Mouse (Mus musculus) stomach, embryonic 16.5 days (tissue): ENCODE measurements around the gene Sypl2. TPM values are rescaled to one million over a fixed set of nuclear protein-coding genes. Genes with fewer than 3 reads are reported as not detected.

ENCODE experiments used
- ATAC-seq: fragments of 200-750 bp; cut with Nextera tagmentation; 2 replicates; pipeline ENCODE4 v1.8.0; 2017; ENCODE audit warnings: moderate number of reproducible peaks, moderate TSS enrichment; ENCODE audit not compliant: insufficient read depth, low FRiP score
- H3K27ac ChIP-seq: fragments of 300-500 bp; sonication (generic); 2 replicates; pipeline ENCODE4 v1.5.1; 2014; ENCODE audit warnings: low read length
- H3K27me3 ChIP-seq: fragments of 300-500 bp; sonication (generic); 2 replicates; pipeline ENCODE4 v1.6.1; 2014; ENCODE audit warnings: low read length, control low read depth, mixed read lengths; ENCODE audit not compliant: control insufficient read depth, insufficient read depth
- H3K36me3 ChIP-seq: fragments of 300-500 bp; sonication (generic); 2 replicates; pipeline ENCODE4 v1.6.1; 2014; ENCODE audit warnings: low read length; ENCODE audit not compliant: control insufficient read depth, insufficient read depth
- H3K4me1 ChIP-seq: fragments of 300-500 bp; sonication (generic); 2 replicates; pipeline ENCODE4 v1.6.1; 2014; ENCODE audit warnings: low read length, control low read depth, mixed read lengths; ENCODE audit not compliant: control insufficient read depth, insufficient read depth
- H3K4me2 ChIP-seq: fragments of 300-500 bp; sonication (generic); 2 replicates; pipeline ENCODE4 v1.6.1; 2014; ENCODE audit warnings: low read depth, low read length, mixed read lengths
- H3K4me3 ChIP-seq: fragments of 300-500 bp; sonication (generic); replicated peaks from 2 replicates; pipeline ENCODE4 v1.5.1; 2014; ENCODE audit warnings: mild to moderate bottlenecking, low read length
- H3K9ac ChIP-seq: fragments of 300-500 bp; sonication (generic); 2 replicates; pipeline ENCODE4 v1.6.1; 2014; ENCODE audit warnings: low read length
- H3K9me3 ChIP-seq: fragments of 300-500 bp; sonication (generic); replicated peaks from 2 replicates; pipeline ENCODE4 v1.6.1; 2016; ENCODE audit warnings: low read length, control low read depth; ENCODE audit not compliant: control insufficient read depth
- WGBS: fragments of 180-500 bp; shearing (Covaris S2); extraction: QIAGEN DNeasy Blood & Tissue Kit; methylation state at CpG from one replicate; pipeline ENCODE4 v1.1.7; 2014; 5-methylcytosine and 5-hydroxymethylcytosine counted together
- polyA plus RNA-seq: library from polyadenylated mRNA; unstranded; fragments of >200 nt; fragmentation: Nextera tagmentation; extraction: Ambion mirVana; gene quantifications from 2 replicates; pipeline ENCODE4 v1.2.1, GENCODE M21; 2015

Sypl2 gene
- polyA plus RNA-seq, 1 experiment from 2014 or later: 3.4 TPM

DNA sequence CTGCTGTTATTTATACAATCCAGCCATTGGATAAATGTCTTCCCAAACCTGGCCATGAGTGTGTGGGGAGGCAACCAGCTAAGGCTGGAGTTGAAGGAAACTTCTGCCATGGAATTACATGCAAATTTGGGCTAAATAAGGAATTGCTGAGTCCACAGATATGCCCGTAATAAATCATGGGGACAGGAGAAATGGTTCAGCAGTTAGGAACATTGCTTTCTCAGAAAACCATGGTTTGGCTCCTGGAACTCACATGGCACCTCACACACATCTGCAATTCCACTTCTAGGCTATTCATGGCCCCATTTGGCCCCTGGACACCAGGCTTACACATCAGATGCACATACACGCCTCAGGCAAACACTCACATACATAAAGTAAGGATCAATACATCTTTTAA lies 1.1 kb upstream of the Sypl2 start:
- ATAC-seq: no peak
- H3K27me3 ChIP-seq: peaks cover 32% of the 10 kb centered on the region
- WGBS: 73% methylated on average over 2 of the region's 2 CpGs
- H3K27ac ChIP-seq: no peak overlapping the region
- H3K4me2 ChIP-seq: no peak overlapping the region
- H3K4me3 ChIP-seq: no peak overlapping the region; the same call in 1 of the 2 replicates
- no peaks in the 10 kb centered on the region for H3K9me3 ChIP-seq
- H3K4me1 ChIP-seq: peaks cover 6% of the 10 kb centered on the region; the same call in 1 of the 2 replicates
- H3K36me3 ChIP-seq: no peaks in the 10 kb centered on the region
- no peak overlapping the region for H3K9ac ChIP-seq

GRCm38 (mm10) chr3:108225711-108226557 lies 514 bp downstream of the Sypl2 start:
- Histone ChIP-seq H3K9ac (peak overlapping the region; percentile 59), H3K36me3 (no peaks in the 10 kb centered on the region), H3K4me3 (peak overlapping the region; percentile 44), H3K27ac (no peak overlapping the region), H3K27me3 (peaks cover 32% of the 10 kb centered on the region), H3K9me3 (no peaks in the 10 kb centered on the region), H3K4me1 (peaks cover 6% of the 10 kb centered on the region; the same call in 1 of the 2 replicates), H3K4me2 (peak overlapping the region; percentile 66)
- peak; percentile 29; the same call in 1 of the 2 replicates for ATAC-seq
- 2% methylated on average over 67 of the region's 67 CpGs for WGBS

GRCm38 (mm10) chr3:108220661-108221060 lies 5.8 kb downstream of the Sypl2 start:
- H3K9me3 ChIP-seq: no peaks in the 10 kb centered on the region
- no peak overlapping the region for H3K9ac ChIP-seq
- no peak overlapping the region for H3K27ac ChIP-seq
- H3K27me3 ChIP-seq: peaks cover 14% of the 10 kb centered on the region; the same call in 1 of the 2 replicates
- 75% methylated on average over 3 of the region's 3 CpGs for WGBS
- no peaks in the 10 kb centered on the region for H3K36me3 ChIP-seq
- H3K4me2 ChIP-seq: no peak overlapping the region
- no peak for ATAC-seq
- H3K4me1 ChIP-seq: no peaks in the 10 kb centered on the region
- no peak overlapping the region for H3K4me3 ChIP-seq

GRCm38 (mm10) chr3:108214734-108215133 lies 11.7 kb downstream of the Sypl2 start:
- ATAC-seq: no peak
- no peak overlapping the region for H3K4me3 ChIP-seq
- H3K9me3 ChIP-seq: no peaks in the 10 kb centered on the region
- no peak overlapping the region for H3K27ac ChIP-seq
- H3K36me3 ChIP-seq: no peaks in the 10 kb centered on the region
- H3K27me3 ChIP-seq: no peaks in the 10 kb centered on the region
- H3K9ac ChIP-seq: no peak overlapping the region
- no peak overlapping the region for H3K4me2 ChIP-seq
- WGBS: 12% methylated on average over 5 of the region's 5 CpGs
- H3K4me1 ChIP-seq: peaks cover 3% of the 10 kb centered on the region; the same call in 1 of the 2 replicates

DNA sequence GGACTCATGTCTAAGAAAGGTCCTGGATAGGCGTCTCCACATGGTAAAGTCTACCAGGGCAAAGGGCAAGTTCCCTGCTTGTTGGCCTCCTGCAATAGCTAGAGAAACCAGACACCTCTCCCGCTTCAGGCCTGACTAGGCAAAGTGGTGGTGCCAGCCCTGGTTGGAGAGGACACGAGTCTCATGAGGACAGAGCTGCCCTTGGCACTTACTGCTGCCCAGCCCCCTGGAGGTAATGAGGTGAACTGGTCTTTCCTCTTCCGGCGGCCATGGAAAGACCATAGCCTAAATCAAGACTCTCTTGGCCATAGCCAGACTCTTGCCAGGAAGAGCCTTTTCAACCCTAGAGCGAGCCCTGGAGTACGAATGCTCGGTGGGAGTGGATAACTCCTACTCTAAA lies 14.0 kb downstream of the Sypl2 start:
- no peak for ATAC-seq
- peaks cover 19% of the 10 kb centered on the region for H3K4me1 ChIP-seq
- no peak overlapping the region for H3K9ac ChIP-seq
- WGBS: 77% methylated on average over 8 of the region's 8 CpGs
- H3K27ac ChIP-seq: no peak overlapping the region
- H3K4me2 ChIP-seq: no peak overlapping the region
- 0 out of 2 replicates have a peak, but pooled peaks cover 2% of the 10 kb centered on the region for H3K36me3 ChIP-seq
- no peaks in the 10 kb centered on the region for H3K27me3 ChIP-seq
- H3K9me3 ChIP-seq: no peaks in the 10 kb centered on the region
- no peak overlapping the region for H3K4me3 ChIP-seq

DNA sequence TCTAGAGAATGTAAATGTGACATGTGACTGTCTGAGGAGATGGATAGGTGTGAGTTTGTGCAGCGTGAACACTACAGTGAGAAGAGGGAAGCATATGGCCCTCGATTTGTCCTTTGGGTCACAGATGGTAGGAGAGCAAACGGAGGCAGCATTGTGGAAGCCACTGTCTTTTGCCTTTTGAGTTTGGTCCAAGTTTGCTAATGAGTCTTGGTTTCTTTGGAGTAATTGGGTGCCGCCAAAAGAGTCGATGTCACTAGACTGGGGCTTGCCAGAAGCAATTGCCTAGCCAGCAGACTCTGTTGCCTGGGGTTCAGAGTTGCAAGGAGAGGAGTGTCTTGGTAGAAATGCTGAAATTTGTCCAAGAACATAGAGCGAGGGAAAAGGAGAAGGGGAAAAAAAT lies 14.6 kb downstream of the Sypl2 start:
- ATAC-seq: no peak
- Histone ChIP-seq H3K36me3 (0 out of 2 replicates have a peak, but pooled peaks cover 2% of the 10 kb centered on the region), H3K27ac (no peak overlapping the region), H3K4me2 (no peak overlapping the region), H3K27me3 (no peaks in the 10 kb centered on the region), H3K9ac (no peak overlapping the region), H3K4me3 (no peak overlapping the region), H3K9me3 (no peaks in the 10 kb centered on the region), H3K4me1 (peaks cover 25% of the 10 kb centered on the region)
- 87% methylated on average over 6 of the region's 6 CpGs for WGBS

GRCm38 (mm10) chr3:108210771-108211139 lies 15.7 kb downstream of the Sypl2 start, which contains the start of gene Atxn7l2:
Gene Atxn7l2 (minus strand): TSS chr3:108210934.
- H3K9ac ChIP-seq: peak within 1 kb of the TSS; percentile 87
- peaks cover 29% of the 10 kb centered on the region for H3K4me1 ChIP-seq
- H3K4me2 ChIP-seq: peak within 1 kb of the TSS; percentile 93
- under 1% methylated on average over 14 of the region's 14 CpGs for WGBS
- ATAC-seq: peak; percentile 72
- peak within 1 kb of the TSS; percentile 67 for H3K4me3 ChIP-seq
- no peaks in the 10 kb centered on the region for H3K27me3 ChIP-seq
- no peaks in the 10 kb centered on the region for H3K9me3 ChIP-seq
- H3K36me3 ChIP-seq: peaks cover 2% of the 10 kb centered on the region; the same call in 1 of the 2 replicates
- H3K27ac ChIP-seq: peak within 1 kb of the TSS; percentile 88

DNA sequence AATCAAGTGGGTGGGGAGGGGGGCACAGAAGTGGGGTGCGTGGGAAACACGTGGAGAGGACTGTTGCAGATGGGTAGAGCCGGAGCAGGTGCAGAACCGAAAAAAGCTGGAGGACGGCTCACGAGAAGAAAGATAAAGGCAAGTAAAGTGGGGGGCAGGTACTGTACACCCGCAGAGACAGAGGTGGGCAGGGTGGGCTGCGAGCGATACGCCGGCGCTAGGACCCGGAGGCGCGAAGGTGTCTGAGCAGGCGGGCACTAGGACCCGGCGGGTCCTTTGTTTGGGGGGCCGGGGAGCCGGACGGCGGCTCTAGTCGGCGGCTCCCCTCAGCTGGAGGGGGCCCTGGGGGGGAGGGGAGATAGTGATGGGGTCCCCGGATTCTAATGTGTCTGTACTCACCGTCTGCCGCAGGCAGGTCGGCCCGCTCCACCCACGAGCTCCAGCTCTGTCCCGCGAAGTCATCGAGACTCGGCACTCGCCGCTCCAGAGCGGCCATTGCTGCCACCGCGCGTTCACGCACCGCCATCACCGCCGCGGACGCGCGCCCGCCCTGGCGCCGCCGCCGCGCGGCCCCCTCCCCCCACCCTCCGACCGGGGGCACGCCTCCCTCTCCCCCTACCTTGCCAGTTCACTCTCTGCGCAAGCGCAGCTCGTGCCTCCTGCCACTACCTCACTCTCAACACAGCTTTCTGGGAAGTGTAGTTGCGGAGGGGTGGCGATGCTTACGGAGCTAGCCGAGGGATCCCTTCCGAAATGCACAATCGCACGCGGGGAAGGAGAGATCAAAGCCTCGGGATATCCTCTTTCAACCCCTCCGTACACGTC lies 16.3 kb downstream of the Sypl2 start:
- H3K9ac ChIP-seq: peak overlapping the region; percentile 87
- H3K36me3 ChIP-seq: peaks cover 2% of the 10 kb centered on the region; the same call in 1 of the 2 replicates
- under 1% methylated on average over 71 of the region's 72 CpGs for WGBS
- peak overlapping the region; percentile 88 for H3K27ac ChIP-seq
- no peaks in the 10 kb centered on the region for H3K9me3 ChIP-seq
- H3K4me1 ChIP-seq: peaks cover 29% of the 10 kb centered on the region
- H3K4me3 ChIP-seq: peak overlapping the region; percentile 67
- ATAC-seq: peak; percentile 95
- no peaks in the 10 kb centered on the region for H3K27me3 ChIP-seq
- H3K4me2 ChIP-seq: peak overlapping the region; percentile 93
